Mouse (Mus musculus): Measurements from ENCODE around the gene Nlgn3. TPM values are rescaled to one million over a fixed set of nuclear protein-coding genes. Genes with fewer than 3 reads are reported as not detected.

Gene Nlgn3
- 0.37 and 0.51 TPM in 2 replicates for polyA plus RNA-seq (2012; rRNA removed)

DNA sequence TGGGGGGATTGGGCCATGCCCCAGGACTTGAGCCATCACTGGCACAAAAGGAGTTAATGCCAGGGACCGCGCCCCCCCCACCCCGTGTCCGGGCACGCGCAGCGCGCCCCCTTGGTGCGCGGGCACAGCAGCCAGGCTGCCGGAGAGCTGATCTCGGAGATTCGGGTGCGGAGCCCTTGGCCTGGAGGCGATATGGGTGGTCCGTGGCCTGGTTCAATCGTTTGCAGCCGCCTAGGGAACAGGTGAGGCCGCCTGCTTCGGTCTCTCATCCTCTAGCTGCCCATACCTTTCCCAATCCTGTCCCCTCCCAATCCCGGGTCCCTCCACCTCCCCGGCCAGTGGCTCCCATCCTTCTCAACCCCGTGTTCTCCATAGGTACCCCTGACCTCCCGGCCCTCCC is at the start of gene Nlgn3:
Gene Nlgn3, plus strand, starts transcription at position 114 of the 400 bp plus-strand sequence.

DNA sequence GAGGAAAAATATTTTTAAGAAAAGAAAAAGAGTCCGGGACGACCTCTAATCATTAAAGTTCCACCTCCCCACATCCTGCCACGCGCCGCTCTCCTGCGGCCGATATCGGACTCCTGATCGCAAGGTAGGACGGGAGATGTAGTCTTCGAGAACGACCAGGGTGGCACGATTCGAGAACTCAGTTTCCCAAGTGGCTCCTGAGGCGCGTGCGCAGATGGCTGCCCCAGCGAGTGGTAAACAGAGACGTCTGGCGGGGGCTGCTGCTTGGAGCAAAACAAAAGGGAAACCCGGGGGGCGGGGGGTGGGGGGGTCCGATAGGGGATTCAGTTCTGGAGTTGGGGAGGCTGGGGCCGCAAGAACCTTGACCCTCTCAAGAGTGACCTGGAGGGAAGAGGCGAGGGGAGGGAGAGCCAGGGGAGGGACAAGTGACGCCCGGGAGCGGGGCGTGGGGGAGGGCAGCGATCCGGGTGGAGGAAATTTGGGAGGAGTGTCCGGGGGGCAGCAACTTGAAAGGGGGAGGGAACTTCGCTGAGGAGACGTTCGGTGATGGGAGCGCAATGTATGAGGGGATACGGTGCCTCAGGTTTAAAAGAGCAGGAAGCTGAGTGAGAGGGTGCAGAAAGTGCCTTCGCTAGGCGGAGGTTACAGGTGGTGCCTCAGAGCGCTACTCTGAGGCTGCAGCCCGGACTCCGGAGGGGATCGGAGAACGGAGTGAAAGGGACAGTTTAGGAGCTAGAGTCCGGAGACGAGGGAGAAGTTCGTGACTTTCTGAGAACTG is 44.8 kb upstream of the Nlgn3 start, which contains the start of gene Foxo4:
Gene Foxo4, plus strand, starts transcription at position 577 of the 778 bp plus-strand sequence.

GRCm38 (mm10) chrX:101263892-101264291 is 35.1 kb upstream of the Nlgn3 start, which contains the start of gene Gm614:
Gm614 (minus strand) TSS chrX:101263992.

DNA sequence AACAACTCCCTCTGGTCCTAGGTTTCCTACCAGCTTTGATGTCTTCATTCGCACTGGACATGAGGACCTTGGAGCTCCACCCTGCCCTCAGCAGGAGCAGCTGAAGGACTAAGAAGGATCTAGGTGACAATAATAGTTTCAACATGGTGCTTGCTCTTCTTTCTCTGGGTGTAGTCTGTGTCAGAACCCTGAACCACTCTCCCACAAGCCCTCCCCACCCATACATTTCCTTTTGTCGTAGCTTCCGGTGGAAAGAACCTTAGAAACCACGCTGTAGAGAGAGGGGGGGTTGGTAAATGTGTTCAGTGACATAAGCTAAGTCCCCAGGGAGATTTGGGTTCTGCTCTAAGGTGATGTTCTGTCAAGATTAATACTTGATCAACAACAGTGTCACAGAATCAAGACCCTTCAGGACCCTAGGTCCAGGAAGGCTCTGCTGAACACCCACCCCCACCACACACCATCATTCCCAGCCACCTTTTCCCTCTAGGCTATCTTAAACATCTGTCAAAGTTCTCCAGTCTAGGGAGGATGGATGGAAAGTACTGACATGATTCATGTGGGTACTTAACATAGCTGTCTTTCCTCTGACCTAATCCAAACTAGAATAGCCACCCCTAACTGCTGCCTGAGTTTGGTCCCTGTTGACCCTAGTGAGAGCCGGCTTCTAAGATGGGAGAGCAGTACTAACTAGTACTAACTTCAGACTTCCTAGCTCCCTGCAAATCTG is 30.8 kb upstream of the Nlgn3 start, which contains the start of gene Il2rg:
Gene Il2rg, minus strand, starts transcription at position 231 of the 730 bp plus-strand sequence.

GRCm38 (mm10) chrX:101268755-101269124 is 30.2 kb upstream of the Nlgn3 start, which contains the start of gene Gm20489:
Gm20489 (minus strand) TSS chrX:101269023.

GRCm38 (mm10) chrX:101273875-101274738 is 24.9 kb upstream of the Nlgn3 start, which contains the start of gene Med12:
Med12 (plus strand) TSS chrX:101274030.

Other genes starting within 250 kb of the Nlgn3 start
- not detected in 2 replicates for gene Tex11, start 239.5 kb upstream of the Nlgn3 start, polyA plus RNA-seq (2012; rRNA removed)
- 0.56 and 1.5 TPM in 2 replicates for gene Slc7a3, start 213.1 kb upstream of the Nlgn3 start, polyA plus RNA-seq (2012; rRNA removed)
- gene Snx12, start 76.6 kb upstream of the Nlgn3 start, polyA plus RNA-seq (2012; rRNA removed), result 12.6 and 13.5 TPM in 2 replicates
- 36.6 and 48.0 TPM in 2 replicates for gene Foxo4, start 44.6 kb upstream of the Nlgn3 start, polyA plus RNA-seq (2012; rRNA removed)
- not detected in 2 replicates for gene Gm614, start 35.2 kb upstream of the Nlgn3 start, polyA plus RNA-seq (2012; rRNA removed)
- gene Il2rg, start 30.9 kb upstream of the Nlgn3 start, polyA plus RNA-seq (2012; rRNA removed), result 6.0 and 7.7 TPM in 2 replicates
- gene Gm20489, start 30.1 kb upstream of the Nlgn3 start, polyA plus RNA-seq (2012; rRNA removed), result not detected in 2 replicates
- gene Med12, start 25.1 kb upstream of the Nlgn3 start, polyA plus RNA-seq (2012; rRNA removed), result 127 and 135 TPM in 2 replicates
- 73.5 and 91.6 TPM in 2 replicates for gene Gjb1, start 77.2 kb downstream of the Nlgn3 start, polyA plus RNA-seq (2012; rRNA removed)
- 16.7 and 17.9 TPM in 2 replicates for gene Zmym3, start 121.7 kb downstream of the Nlgn3 start, polyA plus RNA-seq (2012; rRNA removed)
- gene Nono, start 130.2 kb downstream of the Nlgn3 start, polyA plus RNA-seq (2012; rRNA removed), result 53.8 and 58.2 TPM in 2 replicates
- gene Itgb1bp2, start 149.9 kb downstream of the Nlgn3 start, polyA plus RNA-seq (2012; rRNA removed), result 0.51 and 0.76 TPM in 2 replicates
- gene Taf1, start 233.6 kb downstream of the Nlgn3 start, polyA plus RNA-seq (2012; rRNA removed), result 1.5 and 2.6 TPM in 2 replicates